Mouse (Mus musculus) kidney, adult 2 months (tissue): Measurements from ENCODE around the gene Pgm5. TPM values are rescaled to one million over a fixed set of nuclear protein-coding genes. Genes with fewer than 3 reads are reported as not detected.

ENCODE experiments used
- DNase-seq: peaks from one replicate; pipeline ENCODE4 v3.0.0; 2021
- H3K27ac ChIP-seq: fragments of 200-500 bp; 2 replicates; pipeline ENCODE4 v1.5.1; 2012; ENCODE audit warnings: low read depth, low read length, control low read depth, inconsistent platforms; ENCODE audit not compliant: insufficient read depth
- H3K27me3 ChIP-seq: fragments of 200-500 bp; replicated peaks from 2 replicates; pipeline ENCODE4 v1.6.1; 2012; ENCODE audit warnings: mild to moderate bottlenecking, moderate library complexity, low read length, inconsistent platforms; ENCODE audit not compliant: control insufficient read depth, insufficient read depth
- H3K36me3 ChIP-seq: fragments of 200-500 bp; 2 replicates; pipeline ENCODE4 v1.6.1; 2012; ENCODE audit warnings: mild to moderate bottlenecking, moderate library complexity, low read length, inconsistent platforms; ENCODE audit not compliant: control insufficient read depth, insufficient read depth
- H3K4me1 ChIP-seq: fragments of 200-500 bp; 2 replicates; pipeline ENCODE4 v1.6.1; 2011; ENCODE audit warnings: low read length; ENCODE audit not compliant: control insufficient read depth, insufficient read depth
- H3K4me3 ChIP-seq: fragments of 200-500 bp; 2 replicates; pipeline ENCODE4 v1.5.1; 2011; ENCODE audit warnings: mild to moderate bottlenecking, low read depth, low read length, control low read depth; ENCODE audit not compliant: insufficient read depth
- CTCF ChIP-seq: fragments of 200-500 bp; conservative IDR thresholded peaks from 2 replicates; pipeline ENCODE4 v1.5.1; 2011; ENCODE audit warnings: low read depth, mild to moderate bottlenecking, control low read depth, low read length, moderate library complexity, mixed read lengths; ENCODE audit not compliant: insufficient read depth, insufficient read length
- POLR2A ChIP-seq: fragments of 200-500 bp; IDR thresholded peaks from one replicate; pipeline ENCODE4 v1.6.1; 2011; ENCODE audit warnings: low read depth, low read length, control low read depth
- WGBS: fragments of 180-500 bp; shearing (Covaris S2); methylation state at CpG from one replicate; pipeline ENCODE4 v1.1.7; 2018; 5-methylcytosine and 5-hydroxymethylcytosine counted together
- polyA plus RNA-seq: library from polyadenylated mRNA; depleted of rRNA; stranded (reverse); fragments of >200 nt; gene quantifications from 2 replicates; pipeline ENCODE4 v1.2.3, GENCODE M21; 2012

Pgm5 gene
- polyA plus RNA-seq, 1 experiment = 10.7 TPM

DNA sequence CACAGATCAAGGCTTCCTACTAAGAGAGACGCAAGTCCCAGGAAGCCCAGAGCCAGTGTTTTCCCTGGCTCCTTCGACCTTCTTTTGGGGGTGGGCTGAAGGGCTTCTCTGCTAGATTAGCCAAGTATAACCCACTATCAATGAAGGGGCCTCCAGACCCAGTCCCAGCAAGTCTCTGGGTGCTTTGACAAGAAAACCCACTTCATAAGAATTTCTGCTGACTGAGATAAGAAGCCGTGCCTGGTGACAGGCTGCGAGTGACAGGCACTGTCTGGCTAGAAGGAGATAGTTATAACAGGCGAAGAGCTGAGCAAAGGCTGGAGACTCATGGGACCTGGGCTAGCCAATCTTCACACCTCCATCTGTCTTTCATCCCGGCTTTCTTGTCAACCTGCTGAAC lies 67.3 kb downstream of the Pgm5 start:
- Histone ChIP-seq H3K4me1 (no peaks in the 10 kb centered on the region), H3K27me3 (no peaks in the 10 kb centered on the region), H3K4me3 (no peak overlapping the region), H3K27ac (no peak overlapping the region), H3K36me3 (no peaks in the 10 kb centered on the region)
- no peak for TF ChIP-seq CTCF
- TF ChIP-seq POLR2A = no peak
- DNase-seq = no peak
- 80% methylated on average over 6 of the region's 6 CpGs for WGBS

DNA sequence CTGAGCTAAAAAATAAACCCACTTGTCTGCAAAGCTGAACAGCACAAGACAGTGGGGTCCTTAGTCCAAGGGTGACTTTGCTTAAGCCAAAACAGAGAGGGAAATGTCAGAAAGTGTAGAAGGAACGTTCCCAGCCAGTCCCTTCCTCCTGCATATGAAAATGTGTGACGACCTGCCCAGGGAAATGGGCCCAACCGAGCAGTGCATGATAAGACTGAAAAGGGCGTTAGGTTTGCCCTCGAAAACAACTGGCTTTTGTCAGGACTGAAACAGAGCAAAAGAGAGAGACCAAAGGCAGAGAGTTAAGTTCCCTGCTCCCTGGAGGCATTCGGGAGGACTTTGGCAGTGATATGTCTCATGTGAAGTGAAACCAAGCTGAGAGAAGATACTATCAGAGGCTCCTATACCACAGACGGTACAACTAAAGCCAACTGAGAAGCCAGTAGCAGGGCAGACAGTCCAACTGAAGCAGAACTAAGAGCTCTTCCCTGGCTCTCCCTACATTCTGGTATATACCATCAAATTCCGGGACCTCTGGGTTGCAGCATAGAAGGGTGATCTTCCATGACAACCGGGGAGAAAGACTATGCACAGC lies 68.0 kb downstream of the Pgm5 start:
- no peak overlapping the region for H3K27ac ChIP-seq
- no peaks in the 10 kb centered on the region for H3K4me1 ChIP-seq
- no peaks in the 10 kb centered on the region for H3K36me3 ChIP-seq
- WGBS = 81% methylated on average over 9 of the region's 9 CpGs
- no peak for DNase-seq
- H3K27me3 ChIP-seq = no peaks in the 10 kb centered on the region
- no peak overlapping the region for H3K4me3 ChIP-seq
- TF ChIP-seq POLR2A (no peak), CTCF (no peak)

DNA sequence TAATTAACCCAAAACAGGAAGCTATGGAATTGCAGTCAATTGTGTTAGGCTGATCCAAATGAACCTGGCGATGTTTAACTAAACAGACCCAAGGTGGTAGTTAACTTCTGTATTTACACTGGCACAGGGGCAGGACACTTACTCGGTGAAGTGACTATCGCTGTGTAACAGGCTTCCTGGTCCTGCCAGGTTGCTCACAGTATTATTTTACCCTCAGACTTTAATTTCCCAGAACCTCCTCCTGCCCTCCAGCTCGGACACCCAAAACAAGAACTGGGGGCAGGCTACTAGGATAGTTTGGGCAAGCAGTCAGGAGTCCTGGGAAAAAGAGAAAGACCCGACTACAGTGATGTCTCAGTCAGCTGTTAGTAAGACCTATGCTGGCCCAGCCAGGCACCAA lies 68.8 kb downstream of the Pgm5 start:
- TF ChIP-seq POLR2A (no peak), CTCF (no peak)
- Histone ChIP-seq H3K4me3 (no peak overlapping the region), H3K4me1 (no peaks in the 10 kb centered on the region), H3K27ac (no peak overlapping the region), H3K27me3 (no peaks in the 10 kb centered on the region), H3K36me3 (no peaks in the 10 kb centered on the region)
- peak; percentile 19 for DNase-seq
- WGBS = 57% methylated on average over 5 of the region's 5 CpGs

DNA sequence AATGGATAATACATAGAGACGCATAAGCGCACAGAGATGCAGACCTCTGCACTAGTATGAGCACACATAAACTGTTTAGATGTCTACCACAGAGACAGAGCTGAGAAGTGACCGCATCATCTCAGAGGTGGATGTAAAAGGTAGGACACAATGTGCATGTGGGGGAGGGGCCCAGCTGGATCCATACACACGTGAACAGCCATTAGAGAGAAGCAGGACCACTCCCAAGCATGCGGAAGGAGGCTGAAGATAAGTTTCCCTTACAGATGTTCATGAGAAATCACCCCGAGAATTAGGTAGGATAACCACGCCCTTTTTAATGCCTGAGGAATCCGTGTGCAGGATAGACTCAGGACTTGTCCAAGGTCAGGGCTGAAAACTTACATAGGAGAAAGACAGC lies 75.8 kb downstream of the Pgm5 start:
- Histone ChIP-seq H3K4me1 (no peaks in the 10 kb centered on the region), H3K4me3 (no peak overlapping the region), H3K36me3 (no peaks in the 10 kb centered on the region), H3K27ac (no peak overlapping the region), H3K27me3 (no peaks in the 10 kb centered on the region)
- WGBS = 86% methylated on average over 8 of the region's 8 CpGs
- DNase-seq = no peak
- TF ChIP-seq POLR2A = no peak
- no peak for TF ChIP-seq CTCF

DNA sequence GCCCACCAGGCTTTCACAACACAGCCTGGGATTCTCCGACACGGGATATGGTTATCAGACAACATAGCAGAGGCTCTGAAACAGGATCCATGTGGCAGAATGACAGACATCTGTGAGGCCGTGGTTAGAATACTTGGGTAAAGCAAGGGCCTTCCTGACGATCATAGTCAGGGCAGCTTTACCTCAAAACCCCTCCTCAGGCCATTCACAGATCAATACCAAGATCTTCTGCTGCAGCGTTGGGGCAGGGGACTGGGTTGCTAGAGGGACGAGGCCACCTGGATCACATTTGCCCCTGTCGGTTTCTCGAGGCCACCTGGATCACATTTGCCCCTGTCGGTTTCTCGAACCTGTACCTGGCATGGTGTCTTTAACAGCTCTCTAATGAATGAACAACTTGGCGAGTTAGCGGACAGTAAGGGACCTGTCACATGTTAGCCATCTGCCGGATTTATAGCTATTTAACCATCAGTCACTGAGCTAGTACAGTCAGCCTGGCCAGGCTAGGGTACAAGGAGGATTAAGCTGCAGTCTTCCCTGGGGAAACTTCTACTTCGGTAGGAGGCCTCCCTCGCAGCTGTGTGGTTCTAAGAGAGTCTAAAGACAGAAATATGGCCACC lies 76.5 kb downstream of the Pgm5 start:
- no peak overlapping the region for H3K4me3 ChIP-seq
- no peaks in the 10 kb centered on the region for H3K36me3 ChIP-seq
- no peaks in the 10 kb centered on the region for H3K4me1 ChIP-seq
- no peak for TF ChIP-seq CTCF
- no peak for TF ChIP-seq POLR2A
- H3K27ac ChIP-seq = no peak overlapping the region
- DNase-seq = no peak
- H3K27me3 ChIP-seq = no peaks in the 10 kb centered on the region
- WGBS = 67% methylated on average over 15 of the region's 15 CpGs

DNA sequence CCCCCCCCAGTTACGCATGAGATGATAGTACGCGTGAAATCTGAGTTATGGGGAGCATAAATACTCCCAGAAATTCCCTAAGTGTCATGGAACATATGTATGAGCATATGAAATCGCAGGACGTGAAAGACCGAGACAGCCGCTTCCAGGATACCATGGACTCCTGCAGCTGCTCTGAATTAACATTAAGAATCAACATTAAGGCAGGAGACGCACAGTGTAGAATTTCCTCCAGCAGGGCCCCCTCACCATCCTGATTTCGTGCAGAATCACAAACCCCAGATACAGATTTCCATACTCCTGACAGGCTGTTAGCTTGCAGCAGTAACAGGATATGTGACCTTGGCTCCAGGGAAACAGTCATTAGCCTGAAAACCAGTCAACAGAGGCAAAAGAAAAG lies 77.9 kb downstream of the Pgm5 start:
- no peaks in the 10 kb centered on the region for H3K27me3 ChIP-seq
- DNase-seq = no peak
- H3K36me3 ChIP-seq = no peaks in the 10 kb centered on the region
- H3K27ac ChIP-seq = no peak overlapping the region
- TF ChIP-seq CTCF (no peak), POLR2A (no peak)
- 68% methylated on average over 9 of the region's 9 CpGs for WGBS
- no peak overlapping the region for H3K4me3 ChIP-seq
- H3K4me1 ChIP-seq = no peaks in the 10 kb centered on the region

DNA sequence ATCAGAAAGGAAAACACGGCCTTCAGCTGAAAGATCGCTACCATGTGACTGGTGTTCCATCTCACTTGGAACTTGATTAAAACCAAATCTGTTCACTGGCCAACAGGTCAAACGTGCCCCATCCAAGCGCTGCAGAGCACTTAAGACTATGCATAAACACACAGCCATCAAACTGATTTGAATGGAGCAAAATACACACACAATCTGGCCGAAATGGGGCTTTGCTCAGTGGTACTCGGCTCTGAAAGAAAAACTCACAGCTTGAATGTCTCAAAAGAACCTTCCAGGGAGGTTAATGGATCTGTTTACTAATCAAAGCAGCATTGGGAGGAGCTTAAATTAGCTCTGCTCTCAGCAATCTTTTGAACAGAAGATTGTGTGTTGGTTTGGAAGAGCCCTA lies 81.7 kb downstream of the Pgm5 start:
- no peak overlapping the region for H3K27ac ChIP-seq

More for the DNA sequence above, 81.7 kb downstream of the Pgm5 start:
- no peaks in the 10 kb centered on the region for H3K27me3 ChIP-seq
- no peak for DNase-seq
- TF ChIP-seq CTCF (no peak), POLR2A (no peak)
- no peaks in the 10 kb centered on the region for H3K4me1 ChIP-seq
- H3K4me3 ChIP-seq = no peak overlapping the region
- WGBS = 44% methylated on average over 6 of the region's 6 CpGs
- no peaks in the 10 kb centered on the region for H3K36me3 ChIP-seq
